Mouse (Mus musculus) gastrocnemius, postnatal 36 days (tissue): ENCODE results near the gene Ptgs1. TPM values are rescaled to one million over a fixed set of nuclear protein-coding genes. Genes with fewer than 3 reads are reported as not detected.

Experiments
- total RNA-seq, 2 experiments: library from RNA; stranded (reverse); gene quantifications; 2 replicates each; pipeline ENCODE4 v1.2.3; 2021

The Ptgs1 gene
- total RNA-seq, 2 experiments from 2014 or later = 3.2 to 3.7 TPM

Other genes with a start within 250 kb of the Ptgs1 start
- 100 to 1,000 TPM; 365 to 379 TPM for gene Ndufa8, start 181.0 kb upstream of the Ptgs1 start, total RNA-seq
- gene Morn5, start 181.0 kb upstream of the Ptgs1 start, total RNA-seq = not detected
- gene Lhx6, start 125.0 kb upstream of the Ptgs1 start, total RNA-seq = 1 to 10 TPM; 2.4 to 2.8 TPM
- gene Mrrf, start 94.0 kb upstream of the Ptgs1 start, total RNA-seq = 10 to 100 TPM; 13.5 to 18.8 TPM
- gene Rbm18, start 93.7 kb upstream of the Ptgs1 start, total RNA-seq = 10 to 100 TPM; 28.9 to 31.1 TPM
- not detected for gene Olfr338, start 143.1 kb downstream of the Ptgs1 start, total RNA-seq
- not detected for gene Olfr339, start 188.5 kb downstream of the Ptgs1 start, total RNA-seq
- gene Olfr340, start 222.2 kb downstream of the Ptgs1 start, total RNA-seq = not detected